Mouse (Mus musculus) thymus, adult 18-20 months (tissue): ENCODE measurements around the gene 9130230L23Rik.
"Not testable (repeated sequence)": the region's sequence is repeated elsewhere in the genome, so short reads cannot be mapped to it uniquely, and the experiment has no call there.

Experiments used
- DNase-seq, 2 experiments: peaks; one replicate each; pipeline ENCODE4 v3.0.0; 2022; ENCODE audit warnings: mixed read lengths in 2 of 2

The 9130230L23Rik gene

DNA sequence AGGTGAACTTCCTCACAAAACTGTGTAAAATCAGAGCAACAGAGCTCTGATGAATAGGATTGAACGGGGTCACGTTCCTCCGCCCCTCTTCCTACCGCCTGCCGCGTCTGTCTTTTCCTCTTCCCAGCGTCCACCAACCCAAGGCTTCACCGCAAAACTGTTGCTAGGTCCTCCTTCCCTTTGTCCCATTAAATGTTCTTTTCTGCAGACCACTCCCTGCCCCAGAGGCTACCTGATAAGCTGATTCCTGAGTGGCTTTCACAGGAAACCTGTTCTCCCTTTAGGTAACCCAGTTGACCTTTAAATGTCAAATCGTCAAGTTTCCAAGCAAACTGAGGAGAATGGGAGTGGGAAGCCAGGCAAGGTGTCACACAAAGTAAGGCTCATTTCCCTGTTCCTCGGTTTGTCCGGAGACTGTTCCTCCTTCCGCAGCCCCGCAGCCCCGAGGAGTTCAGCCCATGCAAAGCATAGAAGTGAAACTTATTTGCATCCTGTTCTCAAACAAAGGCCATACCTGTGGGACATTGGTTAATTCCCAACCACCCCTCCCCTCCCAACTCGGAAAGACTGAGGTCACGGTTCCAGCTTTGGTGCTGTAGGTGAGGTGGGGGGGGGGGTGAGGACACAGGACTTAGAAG, 1.1 kb upstream of the 9130230L23Rik start:
- DNase-seq = no peak

DNA sequence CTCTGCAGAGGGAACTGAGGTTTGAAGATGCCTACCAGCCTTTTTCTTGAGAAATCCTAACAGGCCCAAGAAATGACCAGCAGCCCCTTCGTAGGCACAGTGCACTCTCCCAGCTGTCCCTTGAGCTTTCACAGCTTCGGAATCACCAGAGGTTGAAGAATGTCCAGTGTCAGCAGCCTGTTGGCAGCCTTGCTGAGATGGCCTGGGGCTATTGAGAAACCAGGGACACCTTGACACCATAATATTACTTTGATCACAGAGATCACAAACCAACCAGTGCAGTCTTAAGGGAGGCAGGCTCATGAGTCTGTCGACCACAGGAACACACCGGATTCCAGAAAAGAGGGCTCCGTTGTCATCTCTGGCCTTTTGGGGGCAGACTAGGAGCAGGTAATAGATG, 2.9 kb downstream of the 9130230L23Rik start:
- DNase-seq = no peak

DNA sequence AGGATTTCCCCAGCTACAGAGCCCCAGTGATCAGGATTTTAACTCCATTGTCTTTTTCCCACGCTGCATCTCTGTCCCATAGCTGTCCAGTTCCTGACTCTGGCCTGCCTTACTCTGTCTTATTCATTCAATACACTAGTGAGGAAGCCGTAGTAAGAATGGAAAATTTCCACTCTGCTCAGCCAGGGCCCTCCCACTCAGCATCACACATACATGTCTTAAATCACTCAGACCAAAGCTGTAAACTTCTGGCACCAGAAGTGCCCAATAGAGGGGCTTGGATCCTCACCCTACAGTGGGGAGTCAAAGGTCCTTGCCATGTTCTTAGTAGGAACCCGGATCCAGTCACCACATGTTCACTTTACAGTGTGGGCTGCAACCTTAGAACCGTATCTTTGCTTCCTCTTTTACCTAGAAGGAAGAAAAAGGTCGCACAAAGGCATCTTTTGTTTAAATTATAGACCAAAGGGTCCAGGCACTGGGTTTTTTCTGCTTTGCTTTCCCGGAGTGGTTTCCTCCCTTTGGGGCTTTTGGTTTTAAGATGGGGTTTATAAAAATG, 3.4 kb downstream of the 9130230L23Rik start:
- DNase-seq = no peak

DNA sequence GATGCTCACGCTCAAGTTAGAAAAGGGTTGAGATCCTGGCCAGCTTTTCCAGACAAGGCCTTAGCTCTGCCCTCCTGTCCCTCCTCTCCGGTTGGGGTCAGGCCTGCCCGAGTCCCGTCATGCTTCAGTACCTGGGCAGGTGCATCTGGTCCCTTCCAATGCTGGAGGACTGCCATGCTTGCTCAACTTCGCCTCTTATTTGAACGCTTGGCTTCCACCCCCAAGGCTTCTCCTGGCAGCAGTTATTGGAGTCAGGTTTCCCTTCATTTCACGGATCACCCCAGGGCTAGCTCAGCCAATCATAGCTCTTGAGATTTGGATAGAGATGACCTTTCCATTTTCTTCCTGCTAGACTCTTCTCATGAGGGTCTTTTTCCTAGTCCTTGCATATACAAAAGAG, 4.0 kb downstream of the 9130230L23Rik start:
- no peak for DNase-seq

DNA sequence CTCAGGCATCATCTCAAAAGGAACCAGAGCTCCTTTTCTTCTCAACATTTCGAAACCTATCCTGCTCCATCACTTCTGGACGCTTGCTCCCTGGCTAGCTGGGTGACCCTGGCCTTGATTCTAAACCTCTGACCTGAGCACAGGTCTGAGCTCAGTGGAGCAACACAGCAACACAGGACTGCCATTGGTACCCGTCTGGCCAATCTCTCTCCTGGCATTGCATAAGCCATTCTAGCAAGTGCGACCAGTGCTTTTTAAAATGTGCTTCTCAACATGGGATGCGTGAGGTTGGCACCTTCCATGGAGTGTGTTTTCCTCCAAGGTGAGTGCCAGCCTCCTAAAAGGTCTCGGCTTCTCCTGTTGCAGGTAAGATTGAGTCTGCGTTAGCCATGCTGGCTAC, 5.0 kb downstream of the 9130230L23Rik start:
- no peak for DNase-seq

DNA sequence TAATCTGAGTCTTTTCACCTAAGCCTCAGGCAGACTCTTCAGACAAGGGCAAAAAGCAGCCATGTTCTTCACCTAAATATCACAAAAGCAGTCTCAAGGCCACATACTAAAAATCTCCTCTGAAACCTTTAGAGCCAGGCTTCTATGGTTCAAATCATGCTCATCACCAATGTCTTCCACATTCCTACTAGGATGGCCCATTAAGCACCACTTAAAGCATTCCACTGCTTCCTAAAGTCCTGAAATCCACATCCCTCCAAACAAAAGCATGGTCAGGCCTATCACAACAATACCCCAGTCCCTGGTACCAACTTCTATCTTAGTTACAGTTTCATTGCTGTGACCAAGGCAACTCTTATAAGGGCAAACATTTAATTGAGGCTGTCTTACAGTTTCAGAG, 6.3 kb downstream of the 9130230L23Rik start:
- DNase-seq = no peak

DNA sequence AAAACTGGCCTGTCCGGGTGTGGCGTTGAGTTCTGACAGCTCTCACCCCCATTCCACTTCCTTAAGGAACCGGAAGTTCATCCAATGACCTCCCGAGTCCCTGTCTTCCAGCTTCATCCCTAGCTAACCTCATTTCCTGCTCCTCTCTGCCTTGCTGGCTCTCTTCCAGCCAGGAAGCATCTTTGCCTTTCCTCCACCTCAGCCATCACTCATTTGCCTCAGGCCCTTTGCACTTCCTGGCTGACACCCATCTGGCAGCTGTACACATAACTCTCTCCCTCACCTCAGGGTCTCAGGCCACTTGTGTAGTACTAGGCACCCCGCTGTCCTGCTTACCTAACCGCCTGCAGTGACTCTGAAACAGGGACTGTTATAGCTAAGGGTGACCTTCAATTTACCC, 9.4 kb downstream of the 9130230L23Rik start:
- no peak for DNase-seq

DNA sequence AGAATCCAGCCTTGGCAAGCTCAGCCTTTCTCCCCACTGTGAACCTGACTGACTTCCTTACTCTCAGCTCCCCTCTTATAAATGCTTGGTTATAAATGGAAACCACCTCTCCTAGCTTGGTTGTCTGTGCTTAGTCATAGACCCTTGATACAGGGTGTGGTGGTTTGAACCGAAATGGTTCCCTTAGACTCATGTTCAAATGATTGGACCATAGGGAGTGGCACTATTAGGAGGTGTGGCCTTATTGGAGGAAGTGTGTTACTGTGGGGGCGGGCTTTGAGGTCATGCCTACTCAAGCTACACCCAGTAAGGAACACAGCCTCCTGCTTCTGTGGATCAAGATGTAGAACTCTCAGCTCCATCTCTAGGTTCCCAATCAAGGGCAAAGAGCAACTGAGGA, 12.9 kb downstream of the 9130230L23Rik start:
- DNase-seq = no peak

DNA sequence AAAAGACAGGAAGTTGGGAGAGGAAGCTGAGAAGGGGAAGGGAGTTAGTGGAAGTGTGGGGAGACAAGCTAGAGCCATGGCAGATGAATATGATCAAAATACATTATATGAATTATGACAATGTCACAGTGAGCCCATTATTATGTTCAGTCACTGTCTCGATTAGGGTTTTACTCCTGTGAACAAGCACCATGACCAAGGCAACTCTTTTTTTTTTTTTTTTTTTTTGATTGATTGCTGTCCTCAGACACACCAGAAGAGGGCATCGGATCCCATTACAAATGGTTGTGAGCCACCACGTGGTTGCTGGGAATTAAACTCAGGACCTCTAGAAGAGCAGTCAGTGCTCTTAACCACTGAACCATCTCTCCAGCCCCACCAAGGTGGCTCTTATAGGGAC, 17.1 kb downstream of the 9130230L23Rik start:
- DNase-seq = not testable (repeated sequence)

DNA sequence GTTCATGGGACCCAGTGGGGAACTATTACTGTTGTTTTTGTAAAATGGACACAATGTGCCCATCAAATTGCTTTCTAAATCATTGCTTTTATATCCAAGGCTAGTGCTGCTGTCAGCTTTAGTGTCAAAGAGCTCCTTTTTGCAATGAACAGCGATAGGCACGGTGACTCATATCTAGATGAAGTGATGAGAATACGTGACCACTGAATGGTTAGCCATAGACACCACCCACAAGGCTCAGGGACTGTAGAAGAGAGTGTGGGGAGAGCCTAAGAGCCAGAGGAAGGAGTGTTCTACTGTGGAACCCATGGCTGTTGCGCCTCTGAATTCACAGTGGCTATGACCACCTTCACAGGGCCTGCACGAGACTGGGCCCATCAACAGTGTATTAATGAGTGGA, 17.7 kb downstream of the 9130230L23Rik start:
- no peak for DNase-seq

DNA sequence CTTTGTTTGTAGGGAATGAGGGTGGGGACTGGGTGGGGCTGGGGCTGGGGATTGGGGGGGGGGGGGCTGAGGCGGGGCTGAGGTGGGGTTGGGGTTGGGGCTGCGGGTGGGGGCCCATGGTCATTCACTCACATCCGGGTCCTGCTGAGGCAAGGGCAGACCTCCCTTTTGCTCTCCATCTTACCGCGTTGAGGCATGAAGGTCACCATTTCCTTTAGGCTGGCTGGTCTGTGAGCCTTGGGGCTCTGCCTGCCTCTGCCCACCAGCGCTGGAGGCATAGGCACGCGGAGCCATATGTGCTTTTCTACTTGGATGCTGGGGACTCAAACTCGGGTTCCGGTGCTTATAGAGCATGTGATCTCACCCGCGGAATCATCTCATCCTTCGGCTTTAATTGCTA, 28.4 kb downstream of the 9130230L23Rik start:
- DNase-seq = no peak

DNA sequence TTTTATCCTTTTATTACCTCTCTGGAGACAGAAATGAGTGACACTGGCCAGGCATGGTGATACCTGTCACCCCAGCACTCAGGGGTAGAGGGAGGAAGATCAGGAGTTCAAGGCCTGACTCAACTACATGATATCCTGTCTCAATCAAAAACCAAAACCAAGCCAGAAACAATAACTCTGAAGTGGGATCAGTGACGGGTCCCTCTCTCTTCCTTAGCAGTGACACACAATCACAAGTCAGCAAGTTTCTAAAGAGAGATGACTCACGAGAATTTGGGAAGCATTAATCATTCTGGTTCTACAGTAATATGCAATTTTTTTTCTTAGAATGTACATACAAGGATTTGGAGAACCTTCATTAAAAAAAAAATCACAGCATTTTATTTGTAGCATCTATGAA, 30.9 kb downstream of the 9130230L23Rik start:
- DNase-seq = no peak

DNA sequence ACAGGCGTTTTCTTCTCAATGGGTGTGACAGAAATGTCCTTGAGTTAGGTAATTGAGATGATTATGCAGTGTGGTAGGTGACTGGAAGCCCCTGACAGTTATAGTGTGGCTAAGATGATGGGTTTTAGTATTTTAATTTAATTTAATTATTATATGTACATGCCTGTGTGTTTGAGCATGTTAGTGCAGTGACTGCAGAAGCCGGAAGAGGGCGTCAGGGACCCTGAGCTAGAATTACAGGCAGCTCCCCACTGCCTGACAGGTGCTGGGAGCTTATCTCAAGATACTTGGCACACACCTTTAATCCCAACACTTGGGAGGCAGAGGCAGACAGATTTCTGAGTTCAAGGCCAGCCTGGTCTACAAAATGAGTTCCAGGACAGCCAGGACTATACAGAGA, 36.1 kb downstream of the 9130230L23Rik start:
- no peak for DNase-seq

DNA sequence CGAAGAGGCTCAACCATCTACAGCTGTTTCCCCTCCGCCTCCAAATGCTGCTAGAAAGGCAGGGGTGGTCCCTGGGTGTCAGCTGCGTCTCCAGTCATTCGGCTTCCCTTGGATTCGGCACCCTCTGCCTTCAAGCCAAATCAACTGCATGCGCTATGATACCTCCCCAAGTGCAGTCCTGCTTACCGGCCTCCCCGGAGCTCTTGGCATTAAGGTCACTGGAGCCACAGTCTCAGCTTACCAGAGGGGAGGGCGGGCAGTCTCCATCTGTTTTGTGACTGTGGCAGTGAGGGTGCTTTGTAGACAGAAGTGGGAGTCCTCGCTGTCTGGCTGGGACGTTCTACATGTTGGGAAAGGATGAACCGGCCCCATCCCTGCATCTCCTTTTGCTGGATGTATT, 37.0 kb downstream of the 9130230L23Rik start:
- no peak for DNase-seq

DNA sequence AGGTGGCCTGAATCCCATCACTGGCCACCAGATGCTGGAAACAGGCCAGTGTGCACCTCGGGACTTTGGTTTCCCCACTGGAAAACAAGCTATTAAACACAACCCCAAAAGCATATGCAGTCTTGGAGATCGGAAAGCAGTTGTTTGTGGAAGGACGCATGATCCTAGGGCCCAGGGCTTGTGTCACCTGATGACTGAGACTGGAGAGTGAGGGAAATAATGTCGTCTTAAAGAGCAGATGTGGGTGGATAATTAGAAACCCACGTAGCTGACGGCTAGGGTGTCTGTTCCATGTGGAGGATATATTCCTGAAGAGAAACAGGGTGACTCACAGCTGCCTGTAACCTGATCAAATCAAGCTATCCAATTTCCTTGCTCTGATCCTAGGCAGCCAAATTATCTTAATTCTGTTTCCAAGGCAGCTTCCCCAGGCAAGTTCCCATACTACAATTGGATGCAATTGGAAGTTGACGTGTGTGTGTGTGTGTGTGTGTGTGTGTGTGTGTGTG, 38.3 kb downstream of the 9130230L23Rik start:
- no peak for DNase-seq

DNA sequence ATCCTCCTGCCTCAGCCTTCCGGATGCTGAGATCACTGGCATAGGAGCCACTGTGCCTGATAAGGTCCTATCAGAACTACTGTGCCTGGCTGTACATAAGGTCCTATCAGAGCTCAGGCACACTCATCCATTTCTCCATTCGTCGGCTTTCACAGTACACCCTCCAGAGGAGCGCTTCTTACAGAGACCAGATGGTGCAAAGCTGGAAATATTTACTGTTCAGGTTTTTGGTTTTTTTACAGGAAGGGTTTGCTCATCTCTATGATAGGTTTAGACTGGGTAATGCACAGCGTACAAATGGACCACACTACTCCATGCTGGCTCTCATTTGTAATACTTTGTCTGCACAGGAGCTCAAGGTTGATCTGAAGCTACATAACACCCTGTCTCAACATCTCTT, 40.8 kb downstream of the 9130230L23Rik start:
- DNase-seq = no peak

DNA sequence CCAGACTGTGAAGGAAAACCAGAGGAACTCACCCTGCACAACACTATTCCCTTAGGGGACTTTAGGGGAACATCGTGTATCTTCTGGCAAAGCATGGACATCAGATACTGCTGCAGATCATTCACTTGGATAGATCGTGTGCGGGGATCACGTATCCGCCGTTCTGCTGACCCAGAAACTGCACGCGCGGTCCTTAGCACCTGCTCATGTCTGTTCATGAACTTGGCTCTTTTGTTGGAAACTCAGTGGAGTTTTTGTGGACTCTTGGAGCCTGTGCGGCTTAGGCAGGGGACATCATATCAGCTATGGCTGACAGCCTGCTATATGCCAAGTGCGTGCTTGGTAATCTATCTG, 43.5 kb downstream of the 9130230L23Rik start:
- DNase-seq = no peak

DNA sequence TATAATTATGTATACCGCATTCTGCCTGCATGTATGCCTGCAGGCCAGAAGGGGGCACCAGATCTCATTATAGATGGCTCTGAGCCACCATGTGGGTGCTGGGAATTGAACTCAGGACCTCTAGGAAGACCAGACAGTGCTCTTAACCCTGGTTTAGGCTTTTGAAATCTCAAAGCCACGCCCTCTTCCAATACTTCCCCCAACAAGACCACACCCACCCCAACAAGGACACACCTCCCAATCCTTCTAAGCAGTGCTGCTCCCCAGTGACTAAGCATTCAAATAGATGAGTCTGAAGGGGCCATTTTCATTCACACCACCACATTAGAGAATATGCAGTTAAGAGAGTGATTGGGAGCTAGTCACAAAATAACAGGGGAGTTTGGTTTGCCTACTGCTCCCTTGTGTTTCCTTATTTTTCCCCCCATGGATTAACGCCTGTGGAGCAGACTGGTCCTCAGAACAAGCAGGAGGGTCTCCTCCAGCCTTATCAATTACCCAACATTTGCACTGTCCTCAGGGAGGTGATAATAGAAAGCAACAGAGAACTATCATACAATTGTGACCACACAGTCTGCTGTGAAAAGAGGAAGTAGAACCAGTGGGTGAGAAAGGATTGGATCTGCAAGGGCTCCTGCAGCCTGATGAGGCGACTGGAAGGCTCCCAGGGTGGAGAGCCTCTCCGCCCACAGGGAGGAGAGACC, 44.0 kb downstream of the 9130230L23Rik start:
- no peak for DNase-seq

DNA sequence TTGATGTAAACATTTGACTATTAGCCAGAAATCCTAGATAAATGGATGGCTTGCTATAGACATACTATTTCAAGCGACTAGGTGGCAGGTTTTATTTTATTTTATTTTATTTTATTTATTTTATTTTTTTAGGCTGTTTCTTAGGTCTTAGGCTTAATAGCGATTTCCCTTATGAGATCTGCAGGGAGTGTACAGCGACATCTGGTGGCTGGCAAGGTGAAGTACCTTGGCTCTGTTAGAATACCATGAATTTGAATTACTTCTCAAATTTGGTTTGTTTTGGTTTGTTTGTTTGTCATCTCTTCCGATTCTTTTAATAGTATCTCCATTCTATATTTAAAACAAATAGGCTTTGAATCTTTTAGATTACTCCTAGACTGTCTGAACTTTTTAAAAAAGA, 45.5 kb downstream of the 9130230L23Rik start:
- no peak for DNase-seq

DNA sequence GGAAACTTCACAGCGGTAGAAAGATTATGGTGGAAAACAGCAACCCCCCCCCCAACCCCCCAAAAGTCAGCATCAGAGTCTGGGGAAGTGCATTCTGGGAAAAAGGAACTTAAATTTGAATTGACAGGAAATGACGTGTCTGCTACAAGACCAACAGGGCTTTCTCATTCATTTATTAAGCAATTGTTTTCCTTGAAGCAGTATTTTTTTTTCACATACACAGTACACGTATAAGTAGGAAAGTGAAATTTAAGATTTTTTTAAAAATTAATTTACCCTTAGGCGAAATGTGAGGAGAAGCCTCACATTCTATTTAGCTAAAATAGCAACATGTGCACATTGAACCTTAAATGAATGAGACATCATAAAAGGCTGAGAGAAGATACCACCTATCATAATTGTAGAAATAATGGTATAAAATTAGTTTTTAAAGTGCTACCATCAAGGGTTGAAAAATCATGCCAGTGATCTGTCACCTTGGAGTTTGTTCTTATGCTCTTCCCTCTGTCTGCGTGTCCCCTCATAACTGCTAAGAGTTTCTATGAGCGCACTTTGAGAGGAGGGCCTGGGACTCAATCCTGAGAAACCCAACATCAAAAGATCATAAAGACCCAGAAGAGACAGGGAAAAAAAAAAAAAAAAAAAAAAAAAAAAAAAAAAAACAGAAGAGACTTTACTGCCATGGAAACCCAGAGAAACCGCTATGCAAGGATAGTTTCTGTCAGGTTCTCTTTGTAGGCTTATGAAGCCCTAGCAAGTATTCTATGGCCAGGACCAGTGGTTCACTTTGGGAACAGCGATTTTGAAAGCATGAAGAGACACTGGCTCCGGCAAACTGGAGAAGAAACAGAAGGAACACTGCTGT, 47.7 kb downstream of the 9130230L23Rik start:
- no peak for DNase-seq

DNA sequence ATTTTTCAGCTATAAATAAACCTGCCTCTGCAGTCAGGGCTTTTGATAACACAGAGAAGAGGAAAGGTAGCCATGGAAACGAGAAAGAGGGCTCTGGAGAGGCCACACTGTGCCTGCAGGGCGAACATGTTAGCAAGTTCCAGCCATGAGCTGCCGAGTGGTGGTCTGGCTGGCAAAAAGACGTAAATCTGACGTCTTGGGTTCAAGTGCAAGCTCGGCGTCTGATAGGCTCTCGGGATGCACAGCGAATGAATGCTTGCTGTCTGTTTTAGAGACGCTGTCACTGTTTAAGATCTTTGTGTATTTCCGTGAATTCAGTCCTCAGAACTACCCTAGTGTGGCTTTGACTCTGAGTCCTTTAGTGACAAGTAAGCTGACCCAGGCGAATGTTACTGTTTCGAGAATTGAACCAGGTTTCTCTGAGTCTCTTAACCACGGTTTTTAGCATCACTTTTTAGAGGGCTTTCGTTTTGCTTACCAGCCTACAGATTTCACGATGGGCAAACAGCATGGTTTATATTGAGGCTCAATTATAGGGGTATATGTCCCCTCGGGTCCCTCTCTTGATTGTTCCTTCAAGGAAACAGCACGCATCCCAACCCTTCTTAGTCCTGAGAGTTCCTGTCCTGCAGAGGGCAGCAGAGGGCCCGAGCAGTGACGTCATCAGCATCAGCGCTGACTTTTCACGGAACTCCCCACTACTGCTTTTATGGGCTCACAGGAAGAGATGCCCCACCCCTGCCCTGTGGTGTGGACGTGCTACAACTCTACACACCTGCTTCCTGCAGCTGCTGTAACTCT, 48.5 kb downstream of the 9130230L23Rik start:
- DNase-seq = peak; percentile 87 to 94
